Mouse (Mus musculus) midbrain, embryonic 11.5 days (tissue): ENCODE results near the gene Zpbp2. TPM values are rescaled to one million over a fixed set of nuclear protein-coding genes. Genes with fewer than 3 reads are reported as not detected.

Experiments
- ATAC-seq: fragments of 200-750 bp; cut with Nextera tagmentation; 2 replicates; pipeline ENCODE4 v1.8.0; 2017; ENCODE audit warnings: moderate TSS enrichment, moderate library complexity; ENCODE audit not compliant: low FRiP score
- DNase-seq: peaks from one replicate; pipeline ENCODE4 v3.0.0; 2015; ENCODE audit warnings: low spot score; ENCODE audit errors: missing footprints
- H3K27ac ChIP-seq: fragments of 300-500 bp; sonication (generic); 2 replicates; pipeline ENCODE4 v1.5.1; 2014; ENCODE audit warnings: low read depth, low read length
- H3K27me3 ChIP-seq: fragments of 300-500 bp; sonication (generic); 2 replicates; pipeline ENCODE4 v1.6.1; 2014; ENCODE audit warnings: mild to moderate bottlenecking, low read length, moderate library complexity, mixed read lengths; ENCODE audit not compliant: control insufficient read depth, insufficient read depth
- H3K36me3 ChIP-seq: fragments of 300-500 bp; sonication (generic); 2 replicates; pipeline ENCODE4 v1.6.1; 2014; ENCODE audit warnings: mild to moderate bottlenecking, low read length, moderate library complexity, mixed read lengths; ENCODE audit not compliant: control insufficient read depth, insufficient read depth
- H3K4me1 ChIP-seq: fragments of 300-500 bp; sonication (generic); 2 replicates; pipeline ENCODE4 v1.6.1; 2014; ENCODE audit warnings: low read length; ENCODE audit not compliant: control insufficient read depth, insufficient read depth
- H3K4me2 ChIP-seq: fragments of 300-500 bp; sonication (generic); 2 replicates; pipeline ENCODE4 v1.6.1; 2014; ENCODE audit warnings: mild to moderate bottlenecking, moderate library complexity
- H3K4me3 ChIP-seq: fragments of 300-500 bp; sonication (generic); 2 replicates; pipeline ENCODE4 v1.5.1; 2014; ENCODE audit warnings: low read depth, low read length
- H3K9ac ChIP-seq: fragments of 300-500 bp; sonication (generic); 2 replicates; pipeline ENCODE4 v1.6.1; 2014; ENCODE audit warnings: low read length
- H3K9me3 ChIP-seq: fragments of 300-500 bp; sonication (generic); 2 replicates; pipeline ENCODE4 v1.6.1; 2016; ENCODE audit warnings: low read length; ENCODE audit not compliant: control insufficient read depth
- WGBS: fragments of 180-500 bp; shearing (Covaris S2); extraction: QIAGEN DNeasy Blood & Tissue Kit; methylation state at CpG from one replicate; pipeline ENCODE4 v1.1.7; 2014; 5-methylcytosine and 5-hydroxymethylcytosine counted together
- polyA plus RNA-seq: library from polyadenylated mRNA; unstranded; fragments of >200 nt; fragmentation: Nextera tagmentation; extraction: Ambion mirVana; gene quantifications from 2 replicates; pipeline ENCODE4 v1.2.1, GENCODE M21; 2014

The Zpbp2 gene
- 0.23 and 0.26 TPM in 2 replicates for polyA plus RNA-seq

DNA sequence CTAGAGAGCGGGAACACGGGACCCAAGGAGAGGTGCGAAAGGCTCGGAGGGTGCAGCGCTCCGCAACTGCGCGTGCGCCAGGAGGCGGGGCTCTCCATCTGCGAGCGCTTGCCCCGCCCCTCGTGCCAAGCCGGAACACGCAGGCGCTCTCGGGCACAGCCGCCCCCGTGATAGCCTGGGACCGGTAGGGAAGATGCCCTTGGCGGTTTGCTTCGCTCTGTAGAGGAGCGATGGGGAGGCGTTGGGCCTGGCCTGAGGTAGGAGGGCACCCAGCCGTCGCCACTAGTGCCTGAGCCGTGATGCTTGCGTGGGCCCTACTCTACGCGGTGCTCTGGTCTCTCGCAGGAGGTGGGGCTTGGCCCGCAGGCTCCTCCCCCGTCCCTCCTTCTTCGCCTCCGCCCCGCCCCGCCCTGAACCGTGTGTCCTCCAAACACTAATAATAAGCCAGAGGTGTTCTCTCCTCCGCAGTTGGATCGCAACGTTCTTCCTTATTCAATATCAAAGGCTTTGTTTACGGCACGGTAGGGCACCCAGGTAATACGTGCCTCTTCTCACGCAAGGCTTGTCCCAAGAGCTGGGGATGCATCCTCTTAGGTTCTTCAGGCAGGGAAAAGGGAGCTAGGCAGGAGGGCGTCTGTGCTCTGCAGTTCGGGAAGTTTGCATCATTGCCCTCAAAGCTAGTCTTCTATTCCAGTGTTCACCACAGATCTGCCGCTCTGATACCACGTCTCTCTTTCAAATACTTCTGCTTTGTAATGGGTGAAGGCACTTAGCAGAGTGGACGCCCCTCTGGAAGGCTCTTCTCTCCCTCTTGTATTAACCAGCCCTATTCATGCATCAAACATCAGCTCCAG, at the start of gene Zpbp2:
Gene Zpbp2 (plus strand): TSS at position 123 of the 854 bp plus-strand sequence.
- Histone ChIP-seq H3K9ac (peak within 1 kb of the TSS; percentile 76), H3K27me3 (peaks cover 37% of the 10 kb centered on the region), H3K27ac (no peak within 1 kb of the TSS), H3K4me1 (no peaks in the 10 kb centered on the region; the same call in 1 of the 2 replicates), H3K4me2 (peak within 1 kb of the TSS; percentile 77), H3K4me3 (peak within 1 kb of the TSS; percentile 75), H3K36me3 (no peaks in the 10 kb centered on the region), H3K9me3 (no peaks in the 10 kb centered on the region)
- DNase-seq (peak; percentile 99), ATAC-seq (peak; percentile 97)
- 1% methylated on average over 44 of the region's 51 CpGs for WGBS

DNA sequence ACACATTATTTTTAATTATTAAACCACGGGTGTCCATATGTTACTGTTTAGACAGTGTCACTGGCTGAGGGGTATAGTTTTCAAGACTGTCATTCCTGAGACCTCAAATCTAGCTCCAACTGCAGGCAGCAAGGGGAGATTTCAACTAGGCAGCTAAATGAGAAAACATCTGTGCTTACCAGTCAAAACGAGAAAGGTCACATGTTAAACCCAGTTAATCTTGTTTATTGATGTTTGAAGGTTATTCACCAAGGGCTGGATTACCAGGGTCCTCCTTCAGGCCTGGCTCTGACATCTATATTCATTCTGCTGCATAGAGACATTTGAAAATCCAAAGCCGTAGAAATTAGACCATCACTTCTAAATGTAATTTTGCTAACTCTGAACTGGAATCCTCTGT, 46.0 kb upstream of the Zpbp2 start:
- no peak for ATAC-seq
- no peak overlapping the region for H3K4me3 ChIP-seq
- H3K36me3 ChIP-seq = no peaks in the 10 kb centered on the region
- DNase-seq = no peak
- H3K4me2 ChIP-seq = no peak overlapping the region
- no peaks in the 10 kb centered on the region for H3K4me1 ChIP-seq
- no peaks in the 10 kb centered on the region for H3K9me3 ChIP-seq
- H3K27ac ChIP-seq = no peak overlapping the region
- no peak overlapping the region for H3K9ac ChIP-seq
- H3K27me3 ChIP-seq = no peaks in the 10 kb centered on the region
- 65% methylated on average over 3 of the region's 3 CpGs for WGBS

DNA sequence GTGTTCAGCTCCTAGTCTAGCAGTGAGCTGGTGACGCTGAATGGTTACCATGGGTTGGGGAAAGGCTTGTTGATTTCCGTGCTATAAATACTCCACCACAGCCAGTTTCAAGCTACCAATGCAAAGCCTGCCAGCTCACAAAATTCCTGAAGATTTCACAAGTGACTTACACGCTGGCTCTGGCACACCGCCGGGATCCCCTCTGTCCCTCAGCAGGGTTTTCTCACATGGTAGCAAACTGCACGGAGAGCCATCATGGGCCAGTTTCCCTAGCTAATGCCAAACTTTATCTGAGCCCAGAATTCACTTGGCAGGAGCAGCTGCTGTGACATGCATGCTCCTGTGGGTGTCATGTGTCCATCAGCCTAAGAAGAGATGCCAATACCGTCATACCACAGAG, 41.5 kb upstream of the Zpbp2 start:
- 80% methylated on average over 7 of the region's 7 CpGs for WGBS

DNA sequence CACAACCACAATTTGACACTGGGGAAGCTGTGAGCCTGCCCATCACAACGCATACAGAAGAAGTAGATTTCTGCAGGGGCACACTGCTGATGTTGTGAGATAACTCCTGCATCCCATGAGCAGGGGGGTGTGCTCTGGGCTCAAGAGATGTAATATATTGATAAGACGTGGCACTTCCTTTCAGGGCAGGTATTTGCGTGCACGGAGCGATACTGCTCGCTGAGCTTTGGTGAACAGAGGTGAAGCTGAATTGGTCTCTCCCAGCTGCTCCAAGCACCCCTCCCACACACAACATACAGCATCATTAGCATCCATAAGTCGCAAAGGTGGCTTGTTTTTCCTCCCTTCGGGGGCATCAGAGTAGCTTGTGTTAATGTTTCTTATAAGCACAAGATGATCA, 40.8 kb upstream of the Zpbp2 start:
- WGBS = 93% methylated on average over 8 of the region's 8 CpGs
- no peaks in the 10 kb centered on the region for H3K9me3 ChIP-seq
- ATAC-seq (no peak), DNase-seq (no peak)
- no peak overlapping the region for H3K27ac ChIP-seq
- no peaks in the 10 kb centered on the region; the same call in 1 of the 2 replicates for H3K4me1 ChIP-seq
- no peaks in the 10 kb centered on the region for H3K36me3 ChIP-seq
- H3K9ac ChIP-seq = no peak overlapping the region
- H3K27me3 ChIP-seq = no peaks in the 10 kb centered on the region
- H3K4me2 ChIP-seq = no peak overlapping the region
- H3K4me3 ChIP-seq = no peak overlapping the region

More for the DNA sequence above, 41.5 kb upstream of the Zpbp2 start:
- H3K27ac ChIP-seq = no peak overlapping the region
- DNase-seq = no peak
- H3K4me2 ChIP-seq = no peak overlapping the region
- H3K9ac ChIP-seq = no peak overlapping the region
- ATAC-seq = no peak
- H3K27me3 ChIP-seq = no peaks in the 10 kb centered on the region
- no peaks in the 10 kb centered on the region; the same call in 1 of the 2 replicates for H3K4me1 ChIP-seq
- no peak overlapping the region for H3K4me3 ChIP-seq
- no peaks in the 10 kb centered on the region for H3K36me3 ChIP-seq
- H3K9me3 ChIP-seq = no peaks in the 10 kb centered on the region

DNA sequence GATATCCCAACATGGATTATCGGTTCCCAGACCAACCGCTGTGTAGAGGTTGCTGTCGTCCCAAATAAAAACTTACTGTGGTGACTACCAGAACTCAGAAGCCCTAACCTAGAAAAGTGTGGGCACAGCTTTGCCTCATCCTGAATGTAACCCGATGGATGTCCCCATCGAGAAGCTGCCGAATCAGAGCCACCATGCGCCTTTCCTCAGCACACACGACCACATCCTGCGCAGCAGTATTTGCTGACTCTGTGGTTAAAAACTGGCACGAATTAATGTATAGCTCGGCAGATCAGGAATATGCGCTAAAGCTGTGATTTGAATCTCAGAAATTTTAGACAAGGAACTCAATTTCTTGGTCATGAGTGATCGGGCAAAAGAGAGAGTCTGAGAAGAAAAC, 38.0 kb upstream of the Zpbp2 start:
- H3K27ac ChIP-seq = no peak overlapping the region
- no peak overlapping the region for H3K4me2 ChIP-seq
- WGBS = 95% methylated on average over 13 of the region's 13 CpGs
- no peak overlapping the region for H3K4me3 ChIP-seq
- no peaks in the 10 kb centered on the region; the same call in 1 of the 2 replicates for H3K4me1 ChIP-seq
- H3K27me3 ChIP-seq = no peaks in the 10 kb centered on the region
- ATAC-seq (no peak), DNase-seq (no peak)
- H3K36me3 ChIP-seq = no peaks in the 10 kb centered on the region
- no peaks in the 10 kb centered on the region for H3K9me3 ChIP-seq
- H3K9ac ChIP-seq = no peak overlapping the region

DNA sequence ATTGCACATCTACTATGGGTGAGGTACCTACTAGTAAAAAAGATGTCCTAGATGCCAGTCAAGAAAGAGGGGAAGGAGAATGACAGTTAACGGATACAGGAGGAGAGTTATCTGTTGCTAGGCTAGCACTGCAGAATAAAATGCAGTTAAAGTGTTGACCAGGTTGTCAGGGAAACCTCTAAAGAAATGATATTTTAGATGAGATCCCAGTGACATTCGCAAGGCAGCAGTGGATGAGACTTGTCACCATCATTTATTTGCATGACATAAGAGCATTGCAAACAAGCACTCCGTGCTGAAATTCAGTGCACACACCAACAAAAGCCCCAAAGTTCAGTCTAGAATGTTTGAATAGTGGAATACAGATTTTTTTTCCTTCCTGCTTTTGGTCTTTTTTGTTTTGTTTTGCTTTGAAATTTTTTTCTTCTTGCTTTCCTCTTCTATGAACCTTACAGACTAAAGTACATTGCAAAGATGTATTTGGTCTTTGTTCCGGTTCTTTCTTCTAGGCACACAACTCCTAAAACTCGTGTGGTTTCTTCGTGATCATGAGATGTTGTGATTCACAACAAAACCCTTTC, 37.5 kb upstream of the Zpbp2 start:
- no peak overlapping the region for H3K27ac ChIP-seq
- no peak overlapping the region for H3K4me2 ChIP-seq
- H3K9me3 ChIP-seq = no peaks in the 10 kb centered on the region
- no peaks in the 10 kb centered on the region; the same call in 1 of the 2 replicates for H3K4me1 ChIP-seq
- DNase-seq (no peak), ATAC-seq (no peak)
- no peak overlapping the region for H3K9ac ChIP-seq
- 63% methylated on average over 6 of the region's 6 CpGs for WGBS
- H3K36me3 ChIP-seq = no peaks in the 10 kb centered on the region
- no peaks in the 10 kb centered on the region for H3K27me3 ChIP-seq
- no peak overlapping the region for H3K4me3 ChIP-seq

DNA sequence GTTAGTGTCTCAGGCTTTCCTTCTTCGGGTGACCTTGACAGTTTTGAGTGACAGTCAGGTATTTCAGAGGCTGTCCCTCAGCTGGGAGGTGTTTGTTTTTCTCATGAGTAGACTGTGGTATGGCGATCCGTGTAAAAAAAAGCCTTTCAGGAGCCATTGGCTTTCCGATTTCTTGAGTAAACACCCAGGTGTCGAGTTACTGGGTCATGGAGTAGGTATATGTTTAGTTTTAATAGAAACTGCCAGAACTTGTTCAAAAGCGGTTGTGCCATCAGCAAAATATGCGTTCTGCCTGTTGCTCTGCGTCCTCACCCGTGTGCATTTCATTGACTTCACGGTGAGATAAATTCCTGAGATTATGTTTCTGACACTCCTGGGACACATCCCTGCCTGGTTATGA, 30.4 kb upstream of the Zpbp2 start:
- Histone ChIP-seq H3K27ac (no peak overlapping the region), H3K27me3 (no peaks in the 10 kb centered on the region), H3K9me3 (no peaks in the 10 kb centered on the region), H3K4me1 (no peaks in the 10 kb centered on the region), H3K4me3 (no peak overlapping the region), H3K4me2 (no peak overlapping the region), H3K9ac (no peak overlapping the region), H3K36me3 (no peaks in the 10 kb centered on the region)
- ATAC-seq (no peak), DNase-seq (no peak)
- WGBS = 63% methylated on average over 10 of the region's 10 CpGs

DNA sequence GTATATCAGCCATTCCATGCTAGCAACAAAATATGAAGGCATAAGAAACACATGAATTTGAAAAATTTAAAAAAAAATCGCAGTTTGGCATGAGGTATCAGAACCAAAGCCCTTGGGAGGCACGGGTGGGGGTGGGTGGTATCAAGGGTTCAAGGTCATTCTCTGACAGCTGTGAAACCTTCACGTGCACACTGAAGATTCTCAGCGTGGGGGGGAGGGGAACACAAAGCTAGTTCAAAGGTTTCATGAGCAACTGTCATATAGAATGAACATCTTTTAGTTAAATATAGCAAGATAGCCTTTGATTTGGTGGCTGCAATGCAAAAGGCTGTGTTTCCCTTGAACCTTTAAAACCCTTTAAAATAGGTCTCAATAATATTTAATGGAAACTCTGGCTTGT, 25.8 kb upstream of the Zpbp2 start:
- Histone ChIP-seq H3K4me3 (no peak overlapping the region), H3K4me1 (no peaks in the 10 kb centered on the region), H3K9me3 (no peaks in the 10 kb centered on the region), H3K27ac (no peak overlapping the region), H3K4me2 (no peak overlapping the region), H3K9ac (no peak overlapping the region), H3K27me3 (no peaks in the 10 kb centered on the region), H3K36me3 (no peaks in the 10 kb centered on the region)
- DNase-seq (no peak), ATAC-seq (no peak)
- WGBS = 54% methylated on average over 4 of the region's 4 CpGs

DNA sequence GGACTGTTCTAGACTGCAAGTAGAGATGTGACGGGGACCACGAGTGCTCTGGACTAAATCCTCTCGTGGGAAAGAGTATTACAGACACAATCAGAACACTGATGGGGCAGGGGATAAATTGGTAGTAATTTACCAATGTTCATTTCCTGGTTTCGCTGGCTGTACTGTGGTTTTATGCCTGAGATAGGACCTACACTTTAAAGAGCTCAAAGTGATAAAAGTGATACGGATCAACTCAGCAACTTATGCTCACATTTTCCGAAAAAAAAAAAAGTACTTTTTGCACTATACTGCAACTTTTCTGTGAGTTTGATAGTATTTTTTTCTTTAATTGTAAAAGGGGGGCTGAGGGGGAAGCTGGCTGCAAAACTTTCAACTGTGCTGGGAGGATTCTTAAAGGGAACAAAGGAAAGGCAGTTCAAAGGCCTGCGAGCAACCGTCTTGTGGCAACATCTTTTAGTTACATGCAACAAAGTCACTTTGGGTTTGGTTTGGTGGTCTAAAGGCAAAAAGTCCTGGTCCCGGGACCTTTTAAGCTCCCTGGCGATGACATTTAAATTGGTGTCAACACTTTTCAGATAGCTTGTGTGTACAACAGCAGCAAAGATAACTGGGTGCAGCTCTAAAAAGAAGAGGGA, 24.0 kb upstream of the Zpbp2 start:
- ATAC-seq (no peak), DNase-seq (no peak)
- Histone ChIP-seq H3K4me3 (no peak overlapping the region), H3K4me2 (no peak overlapping the region), H3K27ac (no peak overlapping the region), H3K9me3 (no peaks in the 10 kb centered on the region), H3K36me3 (no peaks in the 10 kb centered on the region), H3K9ac (no peak overlapping the region), H3K27me3 (no peaks in the 10 kb centered on the region), H3K4me1 (no peaks in the 10 kb centered on the region)
- 78% methylated on average over 10 of the region's 10 CpGs for WGBS
